34 mouse cellular contexts compared by ENCODE assay signal in genomic region chr11:102814881-102815280, GRCm38 (mm10). TPM values are rescaled to one million over a fixed set of nuclear protein-coding genes. Genes with fewer than 3 reads are reported as not detected.
A peak's percentile ranks its signal among the peaks of the same experiment; 100 is the strongest.
DNase-seq lines count a peak whose midpoint lies in the region; ATAC-seq and TF ChIP-seq lines count a peak whose summit lies in the region.
"Had no signal": no experiment of that assay in that cellular context is flagged by ENCODE, and none has a peak within 500 bp of the region (broad histone marks: within the 10 kb centered on the region; RNA-seq: fewer than 3 reads in every experiment).

No protein-coding gene starts in this region.

- H3K9ac ChIP-seq in heart, embryonic 13.5 days: no peak overlapping the region
- no peak overlapping the region for H3K9ac ChIP-seq in lung, embryonic 14.5 days
- no peak overlapping the region for H3K9ac ChIP-seq in liver, embryonic 11.5 days (ENCODE audit: low read depth, low read length)
- H3K9ac ChIP-seq: embryonic facial prominence, embryonic 13.5 days; kidney, embryonic 15.5 days; liver, embryonic 14.5 days; neural tube, embryonic 13.5 days had no signal

- H3K4me1 ChIP-seq in heart, embryonic 13.5 days: peaks cover 61% of the 10 kb centered on the region
- peaks cover 15% of the 10 kb centered on the region; the same call in 1 of the 2 replicates for H3K4me1 ChIP-seq in lung, embryonic 14.5 days (ENCODE audit: insufficient read depth)
- no peaks in the 10 kb centered on the region for H3K4me1 ChIP-seq in liver, embryonic 11.5 days (replicated peaks; ENCODE audit: control insufficient read depth, insufficient read depth, low read length)

- H3K9me3 ChIP-seq in heart, embryonic 13.5 days: no peaks in the 10 kb centered on the region
- H3K9me3 ChIP-seq in lung, embryonic 14.5 days (ENCODE audit: low read depth, low read length): no peaks in the 10 kb centered on the region
- H3K9me3 ChIP-seq in liver, embryonic 11.5 days (ENCODE audit: control insufficient read depth, low read length): no peaks in the 10 kb centered on the region
- H3K9me3 ChIP-seq: embryonic facial prominence, embryonic 13.5 days; forebrain, embryonic 10.5 days; heart, embryonic 10.5 days; kidney, embryonic 15.5 days; neural tube, embryonic 13.5 days had no signal

- peak overlapping the region; percentile 16; the same call in 1 of the 2 replicates for H3K4me2 ChIP-seq in heart, embryonic 13.5 days
- no peak overlapping the region for H3K4me2 ChIP-seq in lung, embryonic 14.5 days
- H3K4me2 ChIP-seq in liver, embryonic 11.5 days: no peak overlapping the region
- H3K4me2 ChIP-seq: embryonic facial prominence, embryonic 13.5 days; kidney, embryonic 15.5 days; midbrain, embryonic 11.5 days; neural tube, embryonic 13.5 days had no signal

- no peak overlapping the region for H3K4me3 ChIP-seq in heart, embryonic 13.5 days
- no peak overlapping the region for H3K4me3 ChIP-seq in lung, embryonic 14.5 days (ENCODE audit: low read depth, low read length)
- no peak overlapping the region for H3K4me3 ChIP-seq in liver, embryonic 11.5 days (ENCODE audit: low read depth, low read length)
- H3K4me3 ChIP-seq: embryonic facial prominence, embryonic 13.5 days; forebrain, embryonic 10.5 days; heart, embryonic 10.5 days; kidney, embryonic 15.5 days; layer of hippocampus, adult 2 months; left cerebral cortex, adult 2 months; myocyte; neural tube, embryonic 13.5 days had no signal

- POLR2A ChIA-PET in Patski (lab: Charles Lee): no interaction called here

- no peak for ATAC-seq in heart, embryonic 13.5 days (ENCODE audit: extremely low read depth, insufficient number of reproducible peaks, low FRiP score, low TSS enrichment)
- ATAC-seq in lung, embryonic 14.5 days (ENCODE audit: insufficient read depth): no peak
- ATAC-seq in Patski: no peak
- ATAC-seq in liver, embryonic 11.5 days (replicated peaks; ENCODE audit: low FRiP score): no peak
- ATAC-seq: midbrain, embryonic 16.5 days had no signal

- intact Hi-C loops in heart, postnatal 25 days (cut with DNase I): no loop called here

- in situ Hi-C loops in Patski (cut with MboI; ENCODE audit: low pct_unique_long_range_greater_than_20kb): no loop called here

- H3K27ac ChIP-seq in heart, embryonic 13.5 days (replicated peaks): no peak overlapping the region
- H3K27ac ChIP-seq in lung, embryonic 14.5 days (ENCODE audit: low read depth): no peak overlapping the region
- H3K27ac ChIP-seq in liver, embryonic 11.5 days (ENCODE audit: low read depth, low read length): no peak overlapping the region
- H3K27ac ChIP-seq: embryonic facial prominence, embryonic 13.5 days; forebrain, embryonic 10.5 days; heart, embryonic 10.5 days; kidney, embryonic 15.5 days; layer of hippocampus, adult 2 months; left cerebral cortex, adult 2 months; liver, embryonic 14.5 days; neural tube, embryonic 13.5 days had no signal

- no peaks in the 10 kb centered on the region for H3K27me3 ChIP-seq in heart, embryonic 13.5 days (replicated peaks)
- H3K27me3 ChIP-seq in lung, embryonic 14.5 days (ENCODE audit: insufficient read depth, low read length): no peaks in the 10 kb centered on the region
- H3K27me3 ChIP-seq in Patski: no peaks in the 10 kb centered on the region
- peaks cover 35% of the 10 kb centered on the region for H3K27me3 ChIP-seq in liver, embryonic 11.5 days (replicated peaks; ENCODE audit: control insufficient read depth, insufficient read depth, low read length)
- H3K27me3 ChIP-seq: embryonic facial prominence, embryonic 13.5 days; kidney, embryonic 15.5 days; neural tube, embryonic 13.5 days had no signal

- DNase-seq in heart, postnatal 25 days (ENCODE audit: low spot score): no peak
- no peak for DNase-seq in lung, embryonic 14.5 days
- no peak for DNase-seq in lung, postnatal 36 days
- DNase-seq in Patski (ENCODE audit: low read depth, low spot score) (no peak), liver (no peak)
- DNase-seq in liver, embryonic 11.5 days (ENCODE audit: low spot score): no peak
- DNase-seq: adrenal gland, adult 2 months; adrenal gland, postnatal 36 days; B cell, adult 2 months; cerebellum, adult 18-20 months; cerebellum, postnatal 10 days; gastrocnemius, postnatal 14 days; kidney, adult 11 months; kidney, postnatal 36 days; lung, adult 2 months; lung, postnatal 14 days; thymus, postnatal 4 days had no signal

- peaks cover 12% of the 10 kb centered on the region for H3K36me3 ChIP-seq in heart, embryonic 13.5 days
- peaks cover 13% of the 10 kb centered on the region for H3K36me3 ChIP-seq in lung, embryonic 14.5 days (ENCODE audit: insufficient read depth)
- H3K36me3 ChIP-seq in liver, embryonic 11.5 days (ENCODE audit: control insufficient read depth, insufficient read depth, low read length): no peaks in the 10 kb centered on the region
- H3K36me3 ChIP-seq: G1E; neural tube, embryonic 13.5 days had no signal

- TF ChIP-seq CTCF in lung, embryonic 14.5 days (IDR thresholded peaks at IDR 0.05; ENCODE audit: low read depth): peak; percentile 37; the same call in 1 of the 2 replicates
- peak; percentile 29 for TF ChIP-seq CTCF in Patski (IDR thresholded peaks at IDR 0.05)

- CTCF ChIA-PET in Patski (lab: Charles Lee): interaction anchor here (1.0 kb wide), 1 partner anchor 37 kb away, joined by 3 read pairs; no protein-coding TSS in a partner anchor

RNA-seq across cellular contexts. Expression of gene Gjc1, which starts 4.6 kb away (rescaled TPM):
- 46.5 and 50.3 TPM in 2 replicates for polyA plus RNA-seq in heart, embryonic 13.5 days (2015; fragmentation: Nextera tagmentation; extraction: Ambion mirVana)
- 10 to 100 TPM; 27.4 to 29.2 TPM for total RNA-seq in heart, postnatal 25 days (2021)
- 78.1 and 80.7 TPM in 2 replicates for polyA plus RNA-seq in lung, embryonic 14.5 days (2014; fragmentation: Nextera tagmentation; extraction: Ambion mirVana)
- polyA plus RNA-seq in Patski (2021): 33.9 TPM
- polyA plus RNA-seq in liver, embryonic 11.5 days (2014; fragmentation: Nextera tagmentation; extraction: Ambion mirVana): 20.8 and 21.7 TPM in 2 replicates
- total RNA-seq: common myeloid progenitor, adult 5-6 weeks; granulocyte monocyte progenitor cell, adult 5-6 weeks; megakaryocyte progenitor cell, adult 5-6 weeks had no signal
- polyA plus RNA-seq: G1E had no signal

RNA-seq across cellular contexts. Expression of gene Higd1b, which starts 20.8 kb away (rescaled TPM):
- not detected in 2 replicates for polyA plus RNA-seq in heart, embryonic 13.5 days (2015; fragmentation: Nextera tagmentation; extraction: Ambion mirVana)
- 10 to 100 TPM; 11.6 to 17.6 TPM for total RNA-seq in heart, postnatal 25 days (2021)
- polyA plus RNA-seq in lung, embryonic 14.5 days (2014; fragmentation: Nextera tagmentation; extraction: Ambion mirVana): 5.4 and 6.8 TPM in 2 replicates
- polyA plus RNA-seq in Patski (2021): not detected
- not detected in 2 replicates for polyA plus RNA-seq in liver, embryonic 11.5 days (2014; fragmentation: Nextera tagmentation; extraction: Ambion mirVana)
- total RNA-seq: common myeloid progenitor, adult 5-6 weeks; G1E; granulocyte monocyte progenitor cell, adult 5-6 weeks; megakaryocyte progenitor cell, adult 5-6 weeks had no signal
- polyA plus RNA-seq: embryonic facial prominence, embryonic 13.5 days; forebrain, embryonic 10.5 days; G1E; heart, embryonic 10.5 days; hindbrain, embryonic 11.5 days; liver, embryonic 14.5 days; midbrain, embryonic 11.5 days; myocyte had no signal

RNA-seq across cellular contexts. Expression of gene Adam11, which starts 53.6 kb away (rescaled TPM):
- polyA plus RNA-seq in heart, embryonic 13.5 days (2015; fragmentation: Nextera tagmentation; extraction: Ambion mirVana): 6.7 and 7.3 TPM in 2 replicates
- total RNA-seq in heart, postnatal 25 days (2021): 1 to 10 TPM; 3.8 to 4.1 TPM
- polyA plus RNA-seq in lung, embryonic 14.5 days (2014; fragmentation: Nextera tagmentation; extraction: Ambion mirVana): 5.3 and 5.5 TPM in 2 replicates
- polyA plus RNA-seq in Patski (2021): 5.3 TPM
- polyA plus RNA-seq in liver, embryonic 11.5 days (2014; fragmentation: Nextera tagmentation; extraction: Ambion mirVana): 1.4 and 2.0 TPM in 2 replicates
- total RNA-seq: granulocyte monocyte progenitor cell, adult 5-6 weeks had no signal
- polyA plus RNA-seq: G1E had no signal
